In the genomic region with DNA sequence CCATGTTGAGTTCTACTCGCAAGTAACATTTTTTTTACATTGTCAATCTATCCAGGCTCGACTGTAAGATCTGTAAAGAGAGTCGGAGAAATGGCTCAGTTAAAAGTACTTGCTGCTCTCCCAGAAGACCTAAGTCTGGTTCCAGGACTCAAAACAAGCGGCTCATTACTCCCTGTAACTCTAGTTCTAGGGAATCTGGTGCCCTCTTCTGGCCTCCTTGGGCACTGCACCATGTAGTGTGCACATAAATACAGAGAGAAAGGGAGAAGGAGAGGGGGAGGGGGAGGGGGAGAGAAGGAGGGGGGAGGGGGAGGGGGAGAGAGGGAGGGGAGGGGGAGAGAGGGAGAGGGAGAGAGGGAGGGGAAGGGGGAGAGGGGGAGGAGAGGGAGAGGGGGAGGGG, we compare ENCODE assay signal across 18 mouse cellular contexts.
DNase-seq lines count a peak whose midpoint lies in the region; ATAC-seq and TF ChIP-seq lines count a peak whose summit lies in the region.
"Had no signal": no experiment of that assay in that cellular context is flagged by ENCODE, and none has a peak within 500 bp of the region (broad histone marks: within the 10 kb centered on the region; RNA-seq: fewer than 3 reads in every experiment).

No protein-coding gene starts in this region.

- 94% methylated on average over 4 of the region's 4 CpGs for WGBS in hindbrain, embryonic 11.5 days
- WGBS in hindbrain, embryonic 13.5 days = 94% methylated on average over 4 of the region's 4 CpGs
- WGBS in midbrain, postnatal 0 days = 88% methylated on average over 4 of the region's 4 CpGs
- 94% methylated on average over 4 of the region's 4 CpGs for WGBS in midbrain, embryonic 15.5 days

- H3K27ac ChIP-seq in hindbrain, embryonic 11.5 days (ENCODE audit: low read depth, low read length) = no peak overlapping the region
- H3K27ac ChIP-seq in hindbrain, embryonic 13.5 days = no peak overlapping the region
- no peak overlapping the region for H3K27ac ChIP-seq in midbrain, postnatal 0 days (ENCODE audit: low read depth, low read length)
- no peak overlapping the region for H3K27ac ChIP-seq in midbrain, embryonic 15.5 days
- H3K27ac ChIP-seq: forebrain, embryonic 13.5 days; limb, embryonic 12.5 days had no signal

- TF ChIP-seq CTCF in midbrain, postnatal 0 days (IDR thresholded peaks at IDR 0.05) = peak; percentile 23; the same call in 1 of the 2 replicates

- peak; percentile 20 for DNase-seq in hindbrain, embryonic 11.5 days (ENCODE audit: low spot score)
- no peak for DNase-seq in midbrain, postnatal 0 days (ENCODE audit: low spot score)
- peak; percentile 88 for DNase-seq in ES-CJ7 (ENCODE audit: low read depth, low spot score)
- peak; percentile 4 for DNase-seq in naive thymus-derived CD4-positive, alpha-beta T cell, adult 2 months (ENCODE audit: low read depth)
- DNase-seq: adrenal gland, postnatal 25 days; heart, postnatal 14 days; kidney, postnatal 14 days; lung, postnatal 10 days; right cerebral cortex, postnatal 25 days; thymus, postnatal 36 days had no signal

- H3K4me1 ChIP-seq in hindbrain, embryonic 11.5 days (replicated peaks; ENCODE audit: control insufficient read depth, insufficient read depth, low read length) = no peaks in the 10 kb centered on the region
- H3K4me1 ChIP-seq in hindbrain, embryonic 13.5 days (replicated peaks) = no peaks in the 10 kb centered on the region
- H3K4me1 ChIP-seq in midbrain, postnatal 0 days (ENCODE audit: insufficient read depth, low read length) = no peaks in the 10 kb centered on the region
- H3K4me1 ChIP-seq in midbrain, embryonic 15.5 days = no peaks in the 10 kb centered on the region
- H3K4me1 ChIP-seq: forebrain, embryonic 13.5 days; limb, embryonic 12.5 days had no signal

- H3K27me3 ChIP-seq in hindbrain, embryonic 11.5 days (ENCODE audit: control insufficient read depth, insufficient read depth, low read length) = no peaks in the 10 kb centered on the region
- H3K27me3 ChIP-seq in hindbrain, embryonic 13.5 days = no peaks in the 10 kb centered on the region
- no peaks in the 10 kb centered on the region for H3K27me3 ChIP-seq in midbrain, postnatal 0 days (ENCODE audit: insufficient read depth, low read length)
- no peaks in the 10 kb centered on the region for H3K27me3 ChIP-seq in midbrain, embryonic 15.5 days (replicated peaks)
- H3K27me3 ChIP-seq: CH12.LX; forebrain, embryonic 13.5 days; limb, embryonic 12.5 days had no signal

- ATAC-seq in hindbrain, embryonic 11.5 days (ENCODE audit: low FRiP score) = no peak
- ATAC-seq in hindbrain, embryonic 13.5 days (ENCODE audit: low FRiP score) = no peak
- no peak for ATAC-seq in midbrain, postnatal 0 days (ENCODE audit: low FRiP score)
- no peak for ATAC-seq in midbrain, embryonic 15.5 days (replicated peaks)
- no peak for ATAC-seq in erythroid progenitor cell, adult 5-6 weeks (replicated peaks; ENCODE audit: low FRiP score, poor library complexity, severe bottlenecking)
- ATAC-seq: forebrain, embryonic 13.5 days; inflammation-experienced regulatory T-cells, adult 6 months had no signal

- no peak overlapping the region for H3K4me3 ChIP-seq in hindbrain, embryonic 11.5 days (ENCODE audit: low read depth, low read length)
- no peak overlapping the region for H3K4me3 ChIP-seq in hindbrain, embryonic 13.5 days
- no peak overlapping the region for H3K4me3 ChIP-seq in midbrain, postnatal 0 days (ENCODE audit: low read depth, low read length)
- H3K4me3 ChIP-seq in midbrain, embryonic 15.5 days = no peak overlapping the region
- H3K4me3 ChIP-seq: forebrain, embryonic 13.5 days; limb, embryonic 12.5 days; myocyte had no signal

- no peaks in the 10 kb centered on the region for H3K36me3 ChIP-seq in hindbrain, embryonic 11.5 days (ENCODE audit: control insufficient read depth, insufficient read depth, low read length)
- H3K36me3 ChIP-seq in hindbrain, embryonic 13.5 days = no peaks in the 10 kb centered on the region
- no peaks in the 10 kb centered on the region for H3K36me3 ChIP-seq in midbrain, postnatal 0 days (ENCODE audit: insufficient read depth, low read length)
- H3K36me3 ChIP-seq in midbrain, embryonic 15.5 days (replicated peaks) = no peaks in the 10 kb centered on the region
- H3K36me3 ChIP-seq: limb, embryonic 12.5 days had no signal

- H3K4me2 ChIP-seq in hindbrain, embryonic 11.5 days (replicated peaks; ENCODE audit: low read depth, low read length) = no peak overlapping the region
- no peak overlapping the region for H3K4me2 ChIP-seq in hindbrain, embryonic 13.5 days
- H3K4me2 ChIP-seq in midbrain, postnatal 0 days (ENCODE audit: low read depth, low read length, poor library complexity, severe bottlenecking) = no peak overlapping the region
- H3K4me2 ChIP-seq in midbrain, embryonic 15.5 days = no peak overlapping the region
- H3K4me2 ChIP-seq: forebrain, embryonic 13.5 days; limb, embryonic 12.5 days had no signal

- H3K9ac ChIP-seq in hindbrain, embryonic 11.5 days (ENCODE audit: low read depth, low read length) = no peak overlapping the region
- no peak overlapping the region for H3K9ac ChIP-seq in hindbrain, embryonic 13.5 days
- no peak overlapping the region for H3K9ac ChIP-seq in midbrain, postnatal 0 days (replicated peaks; ENCODE audit: low read length, poor library complexity, severe bottlenecking)
- no peak overlapping the region for H3K9ac ChIP-seq in midbrain, embryonic 15.5 days
- H3K9ac ChIP-seq: forebrain, embryonic 13.5 days; limb, embryonic 12.5 days had no signal

- no peaks in the 10 kb centered on the region for H3K9me3 ChIP-seq in hindbrain, embryonic 11.5 days (ENCODE audit: control insufficient read depth, low read length)
- no peaks in the 10 kb centered on the region; the same call in 1 of the 2 replicates for H3K9me3 ChIP-seq in hindbrain, embryonic 13.5 days
- no peaks in the 10 kb centered on the region for H3K9me3 ChIP-seq in midbrain, postnatal 0 days (ENCODE audit: low read length)
- no peaks in the 10 kb centered on the region for H3K9me3 ChIP-seq in midbrain, embryonic 15.5 days
